Mouse (Mus musculus): Measurements from ENCODE around the gene Mak. TPM values are rescaled to one million over a fixed set of nuclear protein-coding genes. Genes with fewer than 3 reads are reported as not detected.

The Mak gene
- 0.02 and 0.06 TPM in 2 replicates for polyA plus RNA-seq (2012; rRNA removed)

DNA sequence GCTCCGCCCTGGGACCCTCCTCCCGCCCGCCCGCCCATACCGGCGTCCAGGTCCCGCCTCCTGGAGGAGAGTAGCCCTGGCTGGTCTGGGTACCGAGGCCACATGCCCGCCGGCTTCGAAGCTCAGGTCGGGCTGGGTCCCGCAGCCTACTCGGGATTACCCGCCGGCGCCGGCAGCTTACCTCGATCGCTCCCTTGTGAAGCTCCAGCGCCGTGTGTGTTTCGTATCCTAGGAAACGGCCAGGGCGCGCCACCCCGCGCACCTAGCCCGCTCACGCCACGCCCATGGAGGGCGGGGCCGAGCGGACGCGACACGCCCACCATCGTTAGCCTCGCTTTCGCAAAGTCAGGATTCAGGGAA lies at the start of gene Mak:
Gene Mak, minus strand, starts transcription at position 286 of the 360 bp plus-strand sequence.

GRCm38 (mm10) chr13:41113940-41114339 lies 34.4 kb upstream of the Mak start, which contains the start of gene Sycp2l:
Sycp2l (plus strand) TSS chr13:41114307.

DNA sequence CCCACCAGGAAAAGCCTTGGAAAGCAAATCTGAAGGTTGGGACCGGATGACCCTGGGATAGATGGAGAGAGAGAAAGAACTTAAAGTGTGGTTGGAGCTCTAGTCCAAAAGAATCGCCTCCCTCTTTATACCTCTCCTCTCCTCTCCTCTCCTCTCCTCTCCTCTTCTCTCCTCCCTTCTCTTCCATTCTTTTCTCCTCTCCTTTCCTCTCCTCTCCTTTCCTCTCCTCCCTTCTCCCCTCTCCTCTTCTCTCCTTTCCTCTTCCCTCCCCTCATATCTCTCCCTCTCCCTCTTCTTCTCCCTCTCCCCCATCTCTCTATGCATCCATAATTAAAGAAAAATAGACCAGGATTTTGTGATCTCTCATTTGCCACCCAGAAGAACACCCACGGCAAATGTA lies 31.4 kb upstream of the Mak start, which contains the start of gene Gcm2:
Gene Gcm2, minus strand, starts transcription at position 101 of the 400 bp plus-strand sequence.

GRCm38 (mm10) chr13:41015829-41016634 lies 63.5 kb downstream of the Mak start, which contains the start of gene Tmem14c:
Tmem14c (plus strand) TSS chr13:41016292.

DNA sequence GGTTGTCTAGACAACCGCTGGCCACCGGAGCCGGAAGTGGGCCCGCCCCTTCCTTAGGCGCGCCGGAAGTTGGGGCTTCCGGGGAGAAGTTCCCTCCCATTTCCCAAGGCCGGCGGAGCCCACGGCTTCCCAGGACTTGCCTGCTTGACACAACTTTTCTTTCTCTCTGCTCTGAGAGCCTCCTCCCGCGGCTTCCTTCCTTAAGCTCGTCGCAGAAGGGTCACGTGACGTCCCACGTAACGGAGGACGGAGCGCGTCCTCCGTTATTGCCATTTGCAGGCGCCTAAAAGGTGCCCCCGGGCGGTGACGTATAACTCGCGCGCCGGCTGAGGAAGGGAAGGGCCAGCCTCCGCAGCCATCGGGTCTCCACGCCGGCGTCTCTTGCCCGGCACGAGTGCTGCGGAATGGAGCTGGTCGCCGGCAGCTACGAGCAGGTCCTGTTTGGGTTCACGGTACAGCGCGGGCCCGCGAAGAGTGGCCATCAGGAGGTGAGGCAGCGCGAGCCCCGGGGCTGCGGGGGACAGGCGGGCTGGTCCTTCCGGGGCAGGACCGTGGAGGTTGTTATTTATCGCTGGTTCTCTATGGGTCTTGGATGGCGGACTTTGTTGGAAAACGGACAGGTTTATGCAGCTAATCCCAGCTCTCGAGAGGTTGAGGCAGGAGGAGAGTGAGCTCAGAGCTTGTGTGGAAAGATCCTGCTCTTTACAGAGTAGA lies 78.4 kb downstream of the Mak start, which contains the start of gene Pak1ip1:
Gene Pak1ip1, plus strand, starts transcription at position 98 of the 714 bp plus-strand sequence.

Other genes with a start within 250 kb of the Mak start
- gene Gcnt2, start 220.0 kb downstream of the Mak start, polyA plus RNA-seq (2012; rRNA removed): 0.75 and 1.0 TPM in 2 replicates
- 31.5 and 33.3 TPM in 2 replicates for gene Pak1ip1, start 78.7 kb downstream of the Mak start, polyA plus RNA-seq (2012; rRNA removed)
- 57.8 and 62.0 TPM in 2 replicates for gene Tmem14c, start 63.4 kb downstream of the Mak start, polyA plus RNA-seq (2012; rRNA removed)
- not detected in 2 replicates for gene Gcm2, start 31.3 kb upstream of the Mak start, polyA plus RNA-seq (2012; rRNA removed)
- not detected in 2 replicates for gene Sycp2l, start 34.6 kb upstream of the Mak start, polyA plus RNA-seq (2012; rRNA removed)
- gene Elovl2, start 140.7 kb upstream of the Mak start, polyA plus RNA-seq (2012; rRNA removed): 0.05 and 0.08 TPM in 2 replicates
- gene Smim13, start 170.1 kb upstream of the Mak start, polyA plus RNA-seq (2012; rRNA removed): 1.9 and 2.8 TPM in 2 replicates
- gene Gm17364, start 194.3 kb upstream of the Mak start, polyA plus RNA-seq (2012; rRNA removed): not detected in 2 replicates